Mouse (Mus musculus) bone marrow, adult 2 months (tissue): ENCODE results near the gene P2rx4.

Source experiments
- CTCF ChIP-seq: fragments of 200-500 bp; IDR thresholded peaks from 2 replicates; pipeline ENCODE4 v1.5.1; 2011; ENCODE audit warnings: low read length, control low read depth; ENCODE audit not compliant: control insufficient read depth, insufficient read depth
- POLR2A ChIP-seq: fragments of 200-500 bp; IDR thresholded peaks from 2 replicates; pipeline ENCODE4 v1.6.1; 2011; ENCODE audit warnings: low read depth, mild to moderate bottlenecking, control low read depth, low read length, borderline replicate concordance; ENCODE audit not compliant: control insufficient read depth

GRCm38 (mm10) chr5:122767283-122767682 lies 59.9 kb downstream of the P2rx4 start:
- TF ChIP-seq POLR2A (no peak), CTCF (no peak)
